Mouse (Mus musculus): ENCODE data around the gene Klf17. TPM values are rescaled to one million over a fixed set of nuclear protein-coding genes. Genes with fewer than 3 reads are reported as not detected.
"Not testable (repeated sequence)": the region's sequence is repeated elsewhere in the genome, so short reads cannot be mapped to it uniquely, and the experiment has no call there.

Klf17 gene
- total RNA-seq (2021) = not detected
- long read RNA-seq = 0 reads

DNA sequence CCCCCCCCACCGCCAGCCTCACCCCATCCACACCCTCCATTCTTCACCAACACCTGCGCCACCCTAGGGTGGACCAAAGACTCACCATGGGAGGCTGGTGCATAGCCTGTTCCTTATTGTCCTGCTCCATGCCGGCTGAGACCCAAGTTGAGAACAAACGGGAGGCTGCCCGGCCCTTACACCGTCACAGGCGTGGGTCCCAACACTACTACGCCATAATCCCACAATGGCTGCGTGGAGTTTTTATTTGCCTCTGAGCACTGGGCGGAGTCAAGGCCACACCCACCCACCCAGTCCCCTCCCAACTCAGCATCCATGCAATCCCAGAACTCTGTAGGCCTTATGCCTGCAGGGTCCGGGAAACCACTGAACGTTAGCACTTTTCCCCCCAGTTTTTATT lies at the start of gene Klf17:
Klf17 (minus strand) TSS at position 233 of the 400 bp plus-strand sequence.
- no peak for DNase-seq (ENCODE audit: low spot score in 2 of 2)

DNA sequence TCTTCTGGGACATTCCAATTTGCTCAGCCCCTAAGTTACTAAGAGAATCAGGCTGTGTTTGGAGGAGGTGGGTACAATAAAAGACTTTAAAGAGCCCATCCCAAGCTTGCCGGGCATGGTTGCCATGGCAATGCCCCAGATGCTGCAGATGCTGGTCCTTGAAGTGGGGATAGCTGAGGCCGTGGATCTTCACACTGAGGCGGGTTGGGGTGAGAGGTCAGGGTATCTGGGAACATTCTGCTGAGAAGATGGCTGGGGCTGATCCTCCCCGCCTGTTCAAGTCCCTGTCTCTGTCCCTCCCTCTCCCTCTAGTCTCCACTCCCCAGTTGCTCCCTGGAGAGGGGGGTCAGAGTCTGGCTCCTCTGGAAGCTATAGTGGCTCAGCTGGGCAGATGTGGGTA lies 48.9 kb upstream of the Klf17 start:
- no peak for DNase-seq (ENCODE audit: low spot score in 2 of 2)

DNA sequence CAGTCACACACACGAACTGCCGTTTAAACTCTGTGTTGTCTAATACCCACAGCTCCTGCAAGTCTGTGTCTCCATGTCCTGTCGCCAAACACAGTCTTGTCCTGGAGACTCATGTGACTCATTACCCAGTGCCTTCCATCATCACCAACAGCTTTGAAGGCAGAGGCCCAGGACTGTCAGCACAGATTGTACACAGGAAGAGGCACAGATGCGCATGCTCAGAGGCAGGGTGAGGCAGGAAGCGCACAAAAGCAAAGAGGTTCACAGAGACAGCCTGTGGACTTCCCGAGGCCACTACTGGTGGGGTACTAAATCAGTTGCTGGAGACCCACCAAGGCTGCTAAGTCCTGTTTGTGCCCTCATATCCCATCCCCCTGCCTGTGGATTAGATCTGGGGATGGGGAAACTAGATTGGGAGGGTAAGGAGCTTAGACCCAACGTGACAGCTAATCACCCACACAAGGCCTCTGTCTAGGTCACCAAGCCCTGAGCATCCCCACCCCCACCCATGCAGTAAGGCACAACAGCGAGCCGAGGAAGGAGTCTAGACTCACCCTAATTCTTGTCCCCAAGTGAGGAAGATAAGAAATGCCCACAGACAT lies 48.2 kb upstream of the Klf17 start:
- peak in 1 of 2 experiments; percentile 28 for DNase-seq (ENCODE audit: low spot score in 2 of 2)

DNA sequence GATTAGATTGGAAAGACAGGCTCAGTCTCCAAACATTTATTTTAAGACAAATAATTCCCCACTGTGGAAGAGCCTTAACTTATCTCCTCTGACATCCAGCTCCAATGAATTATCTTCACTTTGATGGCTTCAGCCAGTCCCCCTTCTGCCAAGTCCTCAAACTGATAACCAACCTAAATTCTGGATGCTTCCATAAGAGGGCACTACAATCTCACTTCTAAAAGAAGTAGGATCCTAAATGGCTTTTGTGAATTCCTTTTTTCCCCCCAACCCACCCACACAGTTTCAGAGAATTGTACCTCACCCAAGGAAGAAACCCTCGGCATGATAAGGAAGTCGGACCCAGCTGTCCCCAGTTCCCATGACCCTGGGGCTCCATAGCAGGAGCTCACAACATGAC lies 45.5 kb upstream of the Klf17 start:
- no peak for DNase-seq (ENCODE audit: low spot score in 2 of 2)

DNA sequence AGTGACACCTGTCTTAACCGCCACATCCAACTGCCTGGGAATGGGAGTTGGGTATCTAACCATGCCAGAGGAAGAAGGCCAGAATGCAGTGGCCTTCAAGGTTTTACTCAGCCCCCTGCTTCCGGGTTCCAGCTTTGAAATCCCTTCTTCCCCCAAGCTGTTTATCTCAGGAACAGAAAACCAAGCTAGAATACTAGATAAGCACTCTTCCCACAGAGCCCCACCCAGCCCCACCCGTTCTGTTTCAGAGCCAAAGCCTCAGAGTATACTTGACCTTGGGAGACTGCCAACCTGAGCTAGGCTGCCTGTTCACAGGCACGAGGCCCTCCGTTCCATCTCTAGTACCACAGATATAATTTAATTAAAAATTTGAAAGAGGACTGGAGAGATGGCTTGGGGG lies 41.5 kb upstream of the Klf17 start:
- no peak for DNase-seq (ENCODE audit: low spot score in 2 of 2)

DNA sequence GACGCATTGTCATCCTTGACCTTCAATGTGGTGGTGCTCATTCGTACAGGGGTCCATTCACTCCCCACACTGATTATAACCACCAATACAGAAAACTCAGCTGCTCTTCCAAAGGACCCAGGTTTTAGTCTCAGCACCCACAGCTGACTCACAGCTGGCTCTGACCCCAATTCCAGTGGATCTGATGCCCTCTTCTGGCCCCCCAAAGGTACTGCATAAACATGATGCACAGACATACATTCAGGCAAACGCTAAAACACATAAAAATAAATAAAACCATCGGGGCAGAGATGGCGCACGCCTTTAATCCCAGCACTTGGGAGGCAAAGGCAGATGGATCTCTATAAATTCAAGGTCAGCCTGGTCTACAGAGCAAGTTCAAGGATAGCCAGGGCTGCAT lies 34.5 kb upstream of the Klf17 start:
- DNase-seq (ENCODE audit: low spot score in 2 of 2) = no peak

DNA sequence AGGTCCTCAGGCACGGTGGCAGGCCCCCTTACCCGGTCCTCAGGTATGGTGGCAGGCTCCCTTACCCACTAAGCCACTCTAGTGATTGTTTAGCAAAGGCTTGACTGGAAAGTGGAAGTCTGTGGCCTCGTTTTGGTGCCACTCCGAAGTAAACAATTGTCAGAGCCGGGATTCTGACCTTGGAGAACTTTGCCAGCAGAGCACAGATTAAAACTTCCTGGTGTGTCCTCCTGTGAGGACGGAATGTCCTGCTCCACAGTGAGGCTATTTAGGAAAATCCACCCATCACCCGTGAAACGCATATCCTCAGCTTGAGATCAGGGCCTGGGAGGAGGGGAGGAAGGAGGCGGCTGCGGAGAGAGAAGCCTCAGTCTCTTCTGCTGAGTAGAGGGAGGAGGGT lies 22.9 kb upstream of the Klf17 start:
- DNase-seq (ENCODE audit: low spot score in 2 of 2) = no peak

DNA sequence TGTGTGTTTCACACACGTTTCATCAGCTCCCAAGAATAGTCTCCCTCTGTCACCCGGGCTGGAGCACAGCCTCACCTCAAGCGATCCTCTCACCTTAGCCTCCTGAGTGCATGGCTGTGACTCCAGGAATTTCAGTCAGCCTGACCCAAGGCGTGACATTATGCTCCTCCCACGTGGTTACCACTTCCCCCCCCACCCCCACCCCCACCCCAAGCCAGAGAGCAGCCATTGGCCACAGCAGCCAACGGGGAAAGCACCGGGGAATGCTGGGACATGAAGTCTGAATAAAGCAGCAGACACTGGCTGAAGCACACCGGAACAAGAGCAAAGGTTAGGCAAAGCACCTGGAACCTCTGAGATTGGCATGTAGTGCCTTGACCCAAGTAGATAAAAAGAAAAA lies 21.5 kb upstream of the Klf17 start:
- no peak for DNase-seq (ENCODE audit: low spot score in 2 of 2)

DNA sequence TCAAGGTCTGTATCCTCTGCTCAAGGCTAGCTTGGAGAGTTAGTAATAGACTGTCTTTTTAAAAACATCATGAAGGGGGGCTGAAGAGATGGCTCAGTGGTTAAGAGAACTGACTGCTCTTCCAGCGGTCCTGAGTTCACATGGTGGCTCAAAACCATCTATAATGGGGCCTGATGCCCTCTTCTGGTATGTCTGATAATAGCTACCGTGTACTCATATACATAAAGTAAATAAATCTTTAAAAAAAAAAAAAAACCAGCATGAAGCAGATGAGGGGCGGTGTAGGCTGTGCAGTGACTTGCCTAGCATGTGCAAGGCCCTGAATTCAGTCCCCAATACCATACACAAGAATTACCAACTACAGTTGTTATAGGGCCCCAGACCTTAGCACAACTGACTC lies 17.5 kb upstream of the Klf17 start:
- DNase-seq (ENCODE audit: low spot score in 2 of 2) = no peak

DNA sequence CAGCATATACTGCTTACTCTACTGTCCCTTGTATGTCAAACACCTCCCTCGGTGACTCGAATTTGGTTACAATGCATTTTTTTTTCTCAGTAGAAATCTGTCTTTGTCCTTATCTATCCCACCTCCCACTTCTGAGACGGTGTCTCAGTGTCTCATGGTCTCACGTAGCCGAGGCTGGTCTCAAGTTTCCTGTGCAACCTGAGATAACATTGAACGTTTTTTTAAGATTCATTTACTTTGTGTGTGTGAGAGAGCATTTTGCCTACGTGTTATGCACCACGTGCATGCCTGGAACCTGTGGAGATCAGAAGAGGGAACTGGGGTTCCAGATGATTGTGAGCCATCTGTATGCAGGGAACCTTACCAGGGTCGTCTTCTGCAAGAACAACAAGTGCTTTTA lies 7.5 kb upstream of the Klf17 start:
- DNase-seq (ENCODE audit: low spot score in 2 of 2) = no peak

DNA sequence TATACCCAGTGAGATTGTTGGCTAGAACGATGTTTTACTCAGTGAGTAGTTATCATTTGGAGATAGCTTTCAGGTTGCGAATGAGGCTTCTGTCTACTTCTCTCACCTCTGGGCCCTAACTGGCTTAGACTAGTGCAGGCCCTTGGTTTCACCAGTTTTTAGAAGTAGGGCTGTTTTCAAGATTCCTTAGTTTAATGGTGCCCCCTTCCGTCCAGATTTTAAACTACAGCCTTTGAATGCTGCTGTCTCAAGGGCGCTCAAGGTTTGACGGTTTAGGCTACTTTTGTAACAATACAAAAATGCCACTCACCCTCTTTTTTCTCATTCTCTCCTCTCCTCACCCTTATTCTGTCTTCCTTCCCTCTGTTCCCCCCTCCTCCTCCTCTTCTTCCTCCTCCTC lies 5.5 kb upstream of the Klf17 start:
- DNase-seq (ENCODE audit: low spot score in 2 of 2) = peak; percentile 80 to 83

DNA sequence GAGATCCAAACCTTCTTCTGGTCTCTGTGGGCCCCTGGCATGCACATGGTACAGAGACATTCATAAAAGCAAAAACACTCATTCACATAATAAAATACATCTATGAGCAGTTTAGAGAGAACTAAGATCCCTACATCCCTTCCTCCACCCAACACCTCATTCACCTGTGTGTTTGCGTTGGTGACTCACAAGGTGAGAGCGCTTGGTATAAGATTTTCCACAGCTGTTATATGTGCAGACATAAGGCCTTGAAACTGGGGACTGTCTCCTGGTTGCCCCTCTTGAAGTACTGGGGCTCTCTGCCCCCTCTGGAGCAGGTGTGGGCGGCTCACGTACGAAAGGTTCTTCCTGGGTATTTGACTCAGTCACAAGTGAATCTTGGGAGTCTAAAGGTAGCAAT lies 5.3 kb downstream of the Klf17 start:
- DNase-seq (ENCODE audit: low spot score in 2 of 2) = no peak

DNA sequence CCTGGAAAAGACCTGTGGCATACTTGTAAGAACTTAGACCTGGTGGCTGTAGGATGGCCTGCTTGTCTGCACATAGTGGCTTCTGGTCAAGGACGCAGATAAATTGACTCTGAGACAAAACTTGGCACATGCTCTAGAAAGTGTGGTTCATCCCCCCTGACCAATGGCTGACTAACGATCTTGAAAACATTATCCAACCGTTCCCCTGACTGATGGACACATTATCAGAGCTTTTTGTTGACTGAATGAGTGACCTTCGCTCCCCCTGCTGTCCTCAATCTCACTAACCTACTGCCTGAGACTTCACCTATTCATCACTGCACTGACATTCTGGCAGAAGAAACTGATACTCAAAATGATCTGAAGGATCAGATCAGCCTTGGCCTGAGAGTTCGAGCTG lies 13.0 kb downstream of the Klf17 start:
- not testable (repeated sequence) for DNase-seq (ENCODE audit: low spot score in 2 of 2)

DNA sequence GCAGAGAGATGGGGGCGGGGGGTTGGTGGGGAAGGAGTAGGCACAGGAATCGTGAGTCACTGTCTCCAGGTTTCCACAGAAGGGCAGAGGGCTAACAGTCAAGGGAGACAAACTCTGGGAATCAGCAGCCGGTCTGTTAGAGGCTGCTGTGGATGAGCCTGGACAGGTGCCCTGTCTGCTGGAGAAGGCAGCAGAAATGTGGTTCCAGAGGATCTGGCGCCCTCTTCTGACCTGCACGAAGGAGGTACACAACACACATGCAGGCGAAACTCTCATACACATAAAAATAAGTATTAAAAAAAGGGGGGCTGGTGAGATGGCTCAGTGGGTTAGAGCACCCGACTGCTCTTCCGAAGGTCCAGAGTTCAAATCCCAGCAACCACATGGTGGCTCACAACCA lies 27.9 kb downstream of the Klf17 start:
- DNase-seq (ENCODE audit: low spot score in 2 of 2) = peak; percentile 6 to 39

DNA sequence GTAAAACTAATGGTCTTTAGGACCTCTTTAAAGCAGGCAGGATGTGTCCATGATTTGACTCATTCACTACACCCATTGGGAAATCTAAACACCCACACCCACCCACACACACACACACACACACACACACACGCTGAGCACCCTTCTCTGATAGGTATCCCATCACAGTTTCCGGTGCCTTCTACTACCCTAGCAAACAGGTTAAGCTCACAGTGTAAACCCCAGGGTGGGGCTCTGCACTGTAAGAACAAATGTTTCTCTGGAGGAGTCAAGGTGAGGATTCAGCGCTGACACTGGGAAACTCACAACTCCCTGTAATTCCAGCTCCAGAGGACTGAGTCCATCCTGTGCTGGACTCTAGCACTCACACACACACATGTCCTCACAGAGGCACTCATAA lies 33.5 kb downstream of the Klf17 start:
- no peak for DNase-seq (ENCODE audit: low spot score in 2 of 2)

DNA sequence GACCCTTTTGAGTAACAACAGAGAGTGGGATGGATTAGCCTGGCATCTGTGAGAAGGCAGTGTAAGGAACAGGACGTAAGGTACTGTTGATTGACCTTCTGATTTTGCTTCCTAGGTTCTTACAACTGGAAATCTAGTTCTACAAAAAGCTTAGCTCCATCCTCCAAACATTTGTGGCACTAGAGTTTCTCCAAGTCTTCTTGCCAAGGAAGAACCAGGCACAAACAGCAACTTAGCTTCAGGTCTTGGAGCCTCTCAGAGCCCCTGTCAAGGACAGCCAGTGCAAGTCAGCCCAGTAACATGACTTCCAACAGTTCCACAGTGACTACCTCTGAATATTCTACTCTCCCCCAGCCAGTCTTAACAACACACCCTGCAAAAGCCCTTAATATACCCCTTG lies 41.3 kb downstream of the Klf17 start, which contains the start of gene Gm12845:
Gm12845 (plus strand) TSS at position 301 of the 400 bp plus-strand sequence.
- DNase-seq (ENCODE audit: low spot score in 2 of 2) = no peak

DNA sequence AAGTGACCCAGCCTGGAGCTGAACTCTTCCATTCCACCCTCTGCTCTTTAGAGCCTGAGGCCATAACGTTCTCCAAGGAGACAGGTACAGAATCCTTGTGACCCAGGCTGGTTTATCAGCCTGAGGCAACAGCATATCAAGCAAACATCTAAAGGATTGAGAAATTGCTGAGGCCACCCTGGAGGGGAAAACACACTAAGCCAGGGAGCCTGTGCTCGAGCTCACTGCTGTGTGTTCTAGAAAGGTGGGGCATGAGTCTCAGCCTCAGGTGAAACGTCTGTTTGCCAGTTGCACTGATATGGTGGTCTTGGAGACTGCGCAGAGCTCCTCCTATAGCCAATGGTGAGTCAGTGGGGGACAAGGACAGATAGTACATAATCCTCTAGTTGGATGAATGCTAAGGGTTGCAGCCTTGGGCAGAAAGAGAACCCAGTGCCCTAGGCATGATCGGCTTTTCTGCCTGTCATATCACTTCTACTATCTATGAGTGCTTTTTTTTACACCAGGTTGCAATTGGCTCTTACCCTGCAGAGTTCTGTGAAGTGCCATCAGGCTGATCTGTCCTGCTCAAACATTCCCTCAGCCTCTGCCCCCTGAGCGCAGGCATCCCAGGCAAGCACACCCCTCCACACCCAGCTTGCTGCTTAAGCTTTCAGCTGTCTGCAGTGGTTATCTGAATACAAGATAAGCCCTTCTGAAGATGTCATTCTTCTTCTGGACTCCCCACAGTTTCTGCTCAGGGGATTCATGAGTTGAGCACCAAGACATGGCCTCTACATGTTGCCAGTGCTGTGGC lies 51.9 kb downstream of the Klf17 start:
- no peak for DNase-seq (ENCODE audit: low spot score in 2 of 2)

DNA sequence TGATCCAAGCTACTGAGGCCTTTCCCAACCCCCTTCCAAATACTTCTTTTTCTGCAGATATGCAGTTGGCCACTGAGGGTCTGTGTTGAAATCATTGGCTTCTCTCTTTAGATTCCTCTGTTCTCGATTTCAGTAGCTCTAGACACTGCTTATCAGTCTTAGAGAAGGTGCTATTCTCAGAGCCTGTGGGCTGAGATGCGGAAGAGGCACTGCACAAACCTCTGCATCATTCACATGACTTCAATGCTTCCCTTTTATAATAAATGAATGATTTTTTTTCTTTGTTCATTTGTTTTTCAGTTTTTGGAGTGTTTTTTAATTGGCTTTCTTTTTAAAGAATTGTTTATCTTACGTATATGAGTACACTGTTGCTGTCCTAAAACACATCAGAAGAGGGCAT lies 53.1 kb downstream of the Klf17 start:
- DNase-seq (ENCODE audit: low spot score in 2 of 2) = no peak

DNA sequence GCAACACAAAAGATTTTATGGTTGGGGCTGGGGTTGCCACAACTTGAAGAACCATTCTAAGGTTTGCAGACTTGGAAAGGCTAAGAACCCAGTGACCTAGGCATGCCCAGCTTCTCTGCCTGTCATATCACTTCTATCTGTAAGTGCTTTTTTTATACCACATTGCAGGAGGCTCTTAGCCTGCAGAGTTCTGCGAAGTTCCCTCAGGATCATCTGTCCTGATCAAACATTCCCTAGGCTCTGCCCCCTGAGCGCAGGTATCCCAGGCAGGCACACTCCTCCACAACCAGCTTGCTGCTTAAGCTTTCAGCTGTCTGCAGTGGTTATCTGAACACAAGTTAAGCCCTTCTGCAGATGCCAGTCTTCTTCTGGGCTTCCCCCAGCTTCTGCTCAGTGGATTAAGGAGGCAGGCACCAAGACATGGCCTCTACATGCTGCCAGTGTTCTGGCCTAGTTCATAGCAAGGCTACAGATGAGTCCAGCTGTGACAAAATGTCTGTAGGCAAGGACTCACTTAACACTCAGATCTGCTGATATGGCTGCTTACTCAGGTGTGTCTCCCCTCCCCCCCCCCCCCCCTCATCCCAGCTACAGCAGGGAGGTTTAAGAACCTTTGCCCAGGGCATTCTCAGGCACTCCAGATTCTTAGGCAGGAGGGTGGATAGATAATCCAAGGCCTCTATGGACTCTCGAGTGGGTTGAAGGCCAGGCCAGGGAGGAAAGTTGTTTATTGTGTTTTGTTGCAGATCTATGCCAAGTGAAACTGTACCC lies 56.5 kb downstream of the Klf17 start:
- DNase-seq (ENCODE audit: low spot score in 2 of 2) = no peak
